Mouse (Mus musculus) erythroblast, embryonic 14.5 days (primary cell): ENCODE data around the gene Dctn2. TPM values are rescaled to one million over a fixed set of nuclear protein-coding genes. Genes with fewer than 3 reads are reported as not detected.
A peak's percentile ranks its signal among the peaks of the same experiment; 100 is the strongest.

ENCODE experiments used
- H3K27me3 ChIP-seq: 2 replicates; pipeline ENCODE4 v1.6.1; 2012; ENCODE audit warnings: inconsistent platforms; ENCODE audit not compliant: control insufficient read depth
- H3K36me3 ChIP-seq: 2 replicates; pipeline ENCODE4 v1.6.1; 2012; ENCODE audit warnings: mild to moderate bottlenecking, inconsistent platforms; ENCODE audit not compliant: control insufficient read depth
- H3K4me1 ChIP-seq: 2 replicates; pipeline ENCODE4 v1.6.1; 2012; ENCODE audit warnings: inconsistent platforms; ENCODE audit not compliant: control insufficient read depth
- H3K4me3 ChIP-seq: replicated peaks from 2 replicates; pipeline ENCODE3; 2012; ENCODE audit warnings: moderate library complexity, mild to moderate bottlenecking, inconsistent platforms
- H3K9me3 ChIP-seq: 2 replicates; pipeline ENCODE4 v1.6.1; 2012; ENCODE audit warnings: low read length, inconsistent platforms, mixed read lengths; ENCODE audit not compliant: control insufficient read depth
- GATA1 ChIP-seq: IDR thresholded peaks from 2 replicates; pipeline ENCODE4 v1.6.1; 2012; ENCODE audit warnings: low read length, inconsistent platforms, mixed read lengths
- TAL1 ChIP-seq: IDR thresholded peaks from 3 replicates; pipeline ENCODE4 v1.6.1; 2012; ENCODE audit warnings: low read length, inconsistent platforms, mixed read lengths
- polyA plus RNA-seq: library from polyadenylated mRNA; stranded (reverse); fragments of >175 nt; gene quantifications from 2 replicates; pipeline ENCODE4 v1.2.3, GENCODE M21; 2012

The Dctn2 gene
- polyA plus RNA-seq, 1 experiment = 15.3 TPM

DNA sequence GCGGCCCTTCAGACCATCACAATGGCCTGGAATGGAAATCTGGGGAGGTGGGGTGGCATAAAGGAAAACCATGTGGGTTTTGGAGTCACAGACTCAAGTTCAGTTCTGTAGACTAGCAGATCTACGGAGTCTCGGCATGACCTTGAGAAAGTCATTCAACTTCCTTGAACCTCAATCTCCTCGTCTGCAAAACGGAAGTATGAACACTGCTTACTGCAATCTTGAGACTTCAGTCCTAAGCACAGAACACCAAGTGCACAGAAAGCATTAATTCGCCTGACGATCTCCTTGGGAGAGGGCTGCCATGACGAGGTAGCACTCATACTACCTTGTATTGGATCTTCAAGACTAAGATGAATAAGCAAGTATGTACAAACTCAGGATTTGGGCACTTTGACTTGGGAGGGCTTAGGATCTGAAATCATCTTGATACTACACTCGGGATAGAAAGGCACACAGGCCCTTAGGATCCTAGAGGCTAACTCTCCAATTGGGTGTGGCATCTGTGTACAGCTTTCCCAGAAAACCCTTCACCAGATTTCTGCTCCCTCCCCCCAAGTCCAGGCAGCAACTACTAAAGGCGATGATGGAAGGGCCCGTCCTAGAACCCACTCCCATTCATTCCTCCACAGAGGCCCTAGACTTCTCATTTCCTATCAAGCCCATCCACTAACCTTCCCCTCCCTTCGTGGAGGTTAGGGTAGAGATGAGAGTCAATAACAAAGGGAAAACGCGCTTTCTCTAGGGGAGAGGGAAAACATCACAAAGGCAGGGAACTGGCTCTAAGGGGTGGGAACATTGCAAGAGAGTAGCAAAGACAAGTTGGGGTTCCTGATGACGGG lies 4.2 kb upstream of the Dctn2 start:
- Histone ChIP-seq H3K36me3 (no peaks in the 10 kb centered on the region; the same call in 1 of the 2 replicates), H3K27me3 (peaks cover 67% of the 10 kb centered on the region), H3K9me3 (no peaks in the 10 kb centered on the region), H3K4me1 (peaks cover 21% of the 10 kb centered on the region), H3K4me3 (no peak overlapping the region)
- TF ChIP-seq TAL1 (no peak), GATA1 (no peak)

GRCm38 (mm10) chr10:127262548-127263398 lies 3.4 kb upstream of the Dctn2 start, which contains the start of gene Kif5a:
Gene Kif5a, minus strand, starts transcription at chr10:127263348.
- peaks cover 62% of the 10 kb centered on the region for H3K27me3 ChIP-seq
- no peak for TF ChIP-seq GATA1
- TF ChIP-seq TAL1 = no peak
- peaks cover 5% of the 10 kb centered on the region for H3K36me3 ChIP-seq
- peak within 1 kb of the TSS; percentile 56 for H3K4me3 ChIP-seq
- H3K9me3 ChIP-seq = no peaks in the 10 kb centered on the region
- H3K4me1 ChIP-seq = peaks cover 28% of the 10 kb centered on the region

DNA sequence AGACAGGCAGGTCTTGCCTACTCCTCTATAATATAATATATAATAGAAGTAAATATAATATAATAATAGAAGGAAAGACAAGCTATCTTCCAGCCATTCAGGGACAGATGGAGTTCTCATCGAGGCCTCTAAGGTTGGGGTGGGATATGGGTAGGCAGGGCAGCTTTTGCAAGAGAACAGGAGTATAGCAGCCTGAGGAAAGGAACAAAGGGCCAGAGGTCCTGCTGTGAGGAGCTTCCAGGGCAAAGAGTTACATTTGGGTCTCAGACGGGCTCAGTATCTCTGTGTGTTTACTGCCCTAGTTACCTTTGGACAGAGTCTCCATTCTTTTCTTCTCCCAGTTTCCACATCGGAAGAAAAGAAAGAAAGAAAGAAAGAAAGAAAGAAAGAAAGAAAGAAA lies 2.5 kb upstream of the Dctn2 start:
- no peak for TF ChIP-seq GATA1
- no peak for TF ChIP-seq TAL1
- H3K9me3 ChIP-seq = no peaks in the 10 kb centered on the region

GRCm38 (mm10) chr10:127264336-127264735 lies 1.8 kb upstream of the Dctn2 start:
- peaks cover 19% of the 10 kb centered on the region for H3K36me3 ChIP-seq
- peaks cover 49% of the 10 kb centered on the region for H3K27me3 ChIP-seq
- H3K4me1 ChIP-seq = peaks cover 41% of the 10 kb centered on the region
- H3K9me3 ChIP-seq = no peaks in the 10 kb centered on the region
- TF ChIP-seq GATA1 (no peak), TAL1 (no peak)
- no peak overlapping the region for H3K4me3 ChIP-seq

More for the DNA sequence above, 2.5 kb upstream of the Dctn2 start:
- peaks cover 56% of the 10 kb centered on the region for H3K27me3 ChIP-seq
- H3K4me1 ChIP-seq = peaks cover 35% of the 10 kb centered on the region
- peaks cover 12% of the 10 kb centered on the region for H3K36me3 ChIP-seq
- no peak overlapping the region for H3K4me3 ChIP-seq

- peaks cover 46% of the 10 kb centered on the region for H3K27me3 ChIP-seq
- no peaks in the 10 kb centered on the region for H3K9me3 ChIP-seq
- peaks cover 25% of the 10 kb centered on the region for H3K36me3 ChIP-seq
- peaks cover 47% of the 10 kb centered on the region for H3K4me1 ChIP-seq
- H3K4me3 ChIP-seq = no peak overlapping the region
- TF ChIP-seq TAL1 = no peak
- no peak for TF ChIP-seq GATA1
Measured at GRCm38 (mm10) chr10:127264971-127265370, 1.2 kb upstream of the Dctn2 start.

GRCm38 (mm10) chr10:127265727-127266111 lies 449 bp upstream of the Dctn2 start:
- Histone ChIP-seq H3K9me3 (no peaks in the 10 kb centered on the region), H3K36me3 (peaks cover 32% of the 10 kb centered on the region), H3K4me3 (peak overlapping the region; percentile 93), H3K4me1 (peaks cover 51% of the 10 kb centered on the region), H3K27me3 (peaks cover 38% of the 10 kb centered on the region)
- no peak for TF ChIP-seq GATA1
- TF ChIP-seq TAL1 = no peak

DNA sequence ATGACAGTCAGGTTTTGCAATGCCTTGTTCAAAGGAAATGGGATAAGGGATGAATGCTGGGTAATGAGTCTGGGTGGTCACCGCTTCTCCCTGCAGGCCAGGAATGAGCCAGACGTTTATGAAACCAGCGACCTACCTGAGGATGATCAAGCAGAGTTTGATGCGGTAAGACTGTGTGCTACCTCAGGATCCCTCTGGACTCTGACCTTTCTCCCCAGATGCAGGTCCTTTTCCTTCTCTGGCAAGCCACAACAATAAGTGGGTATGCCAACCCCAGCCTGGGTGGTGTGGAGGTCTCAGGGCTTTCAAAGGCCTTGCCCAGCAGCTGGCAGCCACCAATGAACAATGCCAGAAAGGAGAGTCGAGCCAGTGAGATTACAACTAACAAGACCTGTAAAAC lies 1.1 kb downstream of the Dctn2 start:
- peaks cover 48% of the 10 kb centered on the region for H3K36me3 ChIP-seq
- H3K4me1 ChIP-seq = peaks cover 50% of the 10 kb centered on the region
- H3K27me3 ChIP-seq = peaks cover 22% of the 10 kb centered on the region
- H3K4me3 ChIP-seq = peak overlapping the region; percentile 93
- H3K9me3 ChIP-seq = no peaks in the 10 kb centered on the region
- TF ChIP-seq GATA1 = no peak
- no peak for TF ChIP-seq TAL1

DNA sequence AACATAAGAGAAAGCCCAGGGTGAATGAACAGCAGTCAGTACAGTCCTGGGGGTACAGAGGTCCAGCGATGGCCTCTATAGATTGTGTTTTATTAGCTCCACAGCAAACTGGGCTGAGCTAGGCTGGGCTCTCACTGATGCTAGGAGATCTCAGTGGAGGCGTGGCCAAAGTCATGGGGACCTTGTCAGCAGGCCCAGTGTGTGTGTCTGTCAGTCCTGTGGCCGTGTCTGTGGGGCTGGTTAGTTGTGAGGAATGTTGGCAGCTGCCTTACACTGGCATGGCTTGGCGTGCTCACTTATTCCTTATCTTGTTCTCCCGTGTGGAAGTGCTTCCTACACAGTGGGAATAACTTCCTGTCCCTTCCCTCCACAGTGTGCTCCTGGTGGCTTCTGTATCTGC lies 2.2 kb downstream of the Dctn2 start:
- no peaks in the 10 kb centered on the region for H3K9me3 ChIP-seq
- peaks cover 59% of the 10 kb centered on the region for H3K36me3 ChIP-seq
- peaks cover 47% of the 10 kb centered on the region for H3K4me1 ChIP-seq
- TF ChIP-seq GATA1 = no peak
- no peak for TF ChIP-seq TAL1
- H3K27me3 ChIP-seq = peaks cover 11% of the 10 kb centered on the region
- no peak overlapping the region for H3K4me3 ChIP-seq

DNA sequence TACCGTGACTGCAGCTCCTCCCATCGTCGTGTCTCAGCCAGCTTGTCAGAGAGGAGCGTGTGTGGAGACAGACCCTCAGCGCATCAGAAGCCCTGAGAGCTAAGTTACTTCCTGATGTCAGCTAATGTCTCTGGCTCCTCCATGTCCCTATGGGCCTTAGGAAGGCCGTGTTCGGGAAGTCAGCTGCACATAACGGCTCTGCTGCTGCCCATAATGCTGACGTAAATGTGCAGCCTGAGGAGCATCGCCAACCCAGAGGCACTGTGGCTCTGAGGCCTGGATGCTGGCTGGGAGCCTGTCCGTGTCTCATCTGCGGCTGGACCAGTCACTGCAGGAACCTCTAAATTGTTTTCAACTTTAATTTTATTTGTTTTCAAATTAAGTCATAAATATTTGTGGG lies 2.9 kb downstream of the Dctn2 start:
- Histone ChIP-seq H3K36me3 (peaks cover 66% of the 10 kb centered on the region), H3K9me3 (no peaks in the 10 kb centered on the region), H3K4me3 (no peak overlapping the region), H3K27me3 (peaks cover 5% of the 10 kb centered on the region), H3K4me1 (peaks cover 54% of the 10 kb centered on the region)
- TF ChIP-seq TAL1 = no peak
- TF ChIP-seq GATA1 = no peak
